Comparison of ENCODE assay signal across 24 mouse cellular contexts in genomic region chr19:30744426-30744825, GRCm38 (mm10).
"Had no signal": no experiment of that assay in that cellular context is flagged by ENCODE, and none has a peak within 500 bp of the region (broad histone marks: within the 10 kb centered on the region; RNA-seq: fewer than 3 reads in every experiment).

No protein-coding gene starts in this region.

- H3K4me2 ChIP-seq: heart, embryonic 11.5 days; heart, embryonic 13.5 days; heart, embryonic 15.5 days; hindbrain, embryonic 14.5 days; intestine, embryonic 15.5 days; limb, embryonic 12.5 days; liver, embryonic 11.5 days; liver, embryonic 13.5 days had no signal

- H3K36me3 ChIP-seq: heart, embryonic 13.5 days; heart, embryonic 15.5 days; intestine, embryonic 15.5 days; limb, embryonic 10.5 days; limb, embryonic 12.5 days; liver, embryonic 13.5 days had no signal

- H3K27ac ChIP-seq: heart, embryonic 13.5 days; heart, embryonic 15.5 days; hindbrain, embryonic 14.5 days; intestine, embryonic 15.5 days; layer of hippocampus, adult 2 months; left cerebral cortex, adult 2 months; limb, embryonic 10.5 days; limb, embryonic 12.5 days; liver, embryonic 13.5 days had no signal

- ATAC-seq: hindbrain, embryonic 16.5 days; inflammation-experienced regulatory T-cells, adult 6 months; intestine, embryonic 15.5 days; intestine, postnatal 0 days had no signal

- H3K4me3 ChIP-seq: heart, embryonic 13.5 days; heart, embryonic 15.5 days; intestine, embryonic 15.5 days; layer of hippocampus, adult 2 months; left cerebral cortex, adult 2 months; limb, embryonic 10.5 days; limb, embryonic 12.5 days; liver, embryonic 13.5 days had no signal

- H3K9ac ChIP-seq: heart, embryonic 13.5 days; heart, embryonic 15.5 days; hindbrain, embryonic 14.5 days; intestine, embryonic 15.5 days; limb, embryonic 12.5 days; liver, embryonic 13.5 days had no signal

- DNase-seq: gastrocnemius, postnatal 10 days; gastrocnemius, postnatal 25 days; heart, adult 18-20 months; heart, postnatal 4 days; kidney, adult 18-20 months; kidney, adult 8-10 months; kidney, postnatal 10 days; kidney, postnatal 25 days; kidney, postnatal 4 days; liver; liver, embryonic 13.5 days had no signal

- H3K27me3 ChIP-seq: heart, embryonic 13.5 days; heart, embryonic 15.5 days; intestine, embryonic 15.5 days; limb, embryonic 12.5 days; liver, embryonic 13.5 days had no signal

- H3K4me1 ChIP-seq: heart, embryonic 13.5 days; heart, embryonic 15.5 days; intestine, embryonic 15.5 days; limb, embryonic 10.5 days; limb, embryonic 12.5 days; liver, embryonic 13.5 days had no signal

- H3K9me3 ChIP-seq: heart, embryonic 13.5 days; heart, embryonic 15.5 days; intestine, embryonic 15.5 days; limb, embryonic 10.5 days; limb, embryonic 12.5 days; liver, embryonic 13.5 days had no signal
